Mouse (Mus musculus) ES-Bruce4 (cell line): Measurements from ENCODE around the gene Atp11a.

ENCODE experiments used
- CTCF ChIP-seq: IDR thresholded peaks from one replicate; pipeline ENCODE4 v1.8.1; 2011; ENCODE audit warnings: low read depth, low read length
- POLR2A ChIP-seq: IDR thresholded peaks from one replicate; pipeline ENCODE4 v1.8.1; 2011; ENCODE audit warnings: low read length; ENCODE audit not compliant: insufficient read depth

DNA sequence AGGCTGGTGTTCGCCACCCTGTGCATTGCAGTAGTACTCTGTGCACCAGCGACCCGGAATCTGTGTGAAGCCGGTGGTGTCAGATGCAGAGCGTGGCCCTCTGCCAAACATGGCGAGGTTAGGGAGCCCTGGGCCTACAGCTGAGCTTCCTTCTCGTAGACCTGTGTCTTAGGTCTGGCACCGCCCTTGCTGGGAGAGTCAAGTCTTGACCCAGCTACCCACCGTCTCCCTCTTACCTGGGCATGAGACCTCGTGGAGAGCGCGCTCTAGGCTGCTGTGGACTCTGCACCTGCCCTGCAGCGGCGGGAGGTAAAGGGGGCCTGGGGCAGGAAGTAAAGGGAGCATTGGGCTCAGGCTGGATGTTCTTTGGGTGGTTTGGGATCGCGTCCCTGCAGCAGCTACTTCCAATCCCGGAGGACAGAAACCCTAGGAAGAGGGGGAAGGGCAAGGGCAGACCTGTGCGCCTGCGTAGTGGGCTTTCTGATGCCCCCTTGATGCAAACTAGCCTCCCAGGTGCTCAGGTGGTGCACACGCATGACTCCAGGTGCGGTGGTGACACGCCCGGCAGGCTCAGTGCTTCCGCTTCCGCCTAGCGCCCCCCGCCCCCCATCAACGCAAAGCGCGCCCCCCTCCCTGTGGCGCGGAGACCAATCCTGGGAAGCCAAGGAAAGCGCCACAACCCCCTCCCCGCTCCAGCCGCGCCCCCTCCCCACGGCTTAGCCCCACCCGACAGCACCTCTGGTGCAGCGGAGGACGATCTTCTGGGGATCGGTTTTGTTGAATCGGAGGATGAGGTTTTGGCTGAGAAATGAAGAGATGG lies 158.6 kb downstream of the Atp11a start:
- TF ChIP-seq CTCF (no peak), POLR2A (peak; percentile 32)
